Mouse (Mus musculus) liver, embryonic 14.5 days (tissue): ENCODE results near the gene Ociad1.

Experiments used
- CTCF ChIP-seq: IDR thresholded peaks from 2 replicates; pipeline ENCODE4 v1.5.1; 2016; ENCODE audit warnings: antibody characterized with exemption, low read depth, control low read depth
- EP300 ChIP-seq: IDR thresholded peaks from 2 replicates; pipeline ENCODE4 v1.6.1; 2016; ENCODE audit warnings: antibody characterized with exemption, low read depth

- no peak for TF ChIP-seq CTCF
- TF ChIP-seq EP300: no peak
These were observed 12.1 kb upstream of the Ociad1 start for GRCm38 (mm10) chr5:73280567-73280850.
